Mouse (Mus musculus) adrenal gland, adult 2 months (tissue): ENCODE measurements around the gene Aqp11. TPM values are rescaled to one million over a fixed set of nuclear protein-coding genes. Genes with fewer than 3 reads are reported as not detected.
A peak's percentile ranks its signal among the peaks of the same experiment; 100 is the strongest.

ENCODE experiments used
- DNase-seq: peaks from one replicate; pipeline ENCODE4 v3.0.0; 2021
- polyA plus RNA-seq: library from polyadenylated mRNA; depleted of rRNA; stranded (reverse); fragments of >200 nt; gene quantifications from 2 replicates; pipeline ENCODE4 v1.2.3, GENCODE M21; 2012; rRNA removed
- total RNA-seq, 2 experiments: library from RNA; stranded (reverse); gene quantifications; 2 replicates each; pipeline ENCODE4 v1.2.3; 2021

The Aqp11 gene
- total and polyA plus RNA-seq, 3 experiments: 2.8 to 5.5 (median 5.3) TPM

- DNase-seq: no peak
Measured at GRCm38 (mm10) chr7:97707809-97708208, 30.3 kb downstream of the Aqp11 start.

- DNase-seq: no peak
Measured at GRCm38 (mm10) chr7:97707123-97707522, 31.0 kb downstream of the Aqp11 start.

GRCm38 (mm10) chr7:97701106-97701505 lies 37.0 kb downstream of the Aqp11 start:
- DNase-seq: no peak

- DNase-seq: no peak
Measured at GRCm38 (mm10) chr7:97700173-97700572, 37.9 kb downstream of the Aqp11 start.

- DNase-seq: peak; percentile 91
Measured at GRCm38 (mm10) chr7:97696506-97697254, 41.4 kb downstream of the Aqp11 start, which contains the start of gene Clns1a. Clns1a (plus strand) TSS chr7:97696634.

GRCm38 (mm10) chr7:97696133-97696505 lies 42.0 kb downstream of the Aqp11 start:
- DNase-seq: no peak

GRCm38 (mm10) chr7:97695441-97695840 lies 42.6 kb downstream of the Aqp11 start:
- DNase-seq: no peak

- DNase-seq: no peak
Measured at GRCm38 (mm10) chr7:97687831-97688230, 50.3 kb downstream of the Aqp11 start.

- DNase-seq: no peak
Measured at GRCm38 (mm10) chr7:97679239-97679638, 58.9 kb downstream of the Aqp11 start.

Other genes starting within 250 kb of the Aqp11 start
- 10 to 100 TPM; 31.7 to 49.1 TPM for gene Aamdc, start 158.8 kb downstream of the Aqp11 start, total RNA-seq
- gene Aamdc, start 158.8 kb downstream of the Aqp11 start, polyA plus RNA-seq: 8.5 and 11.6 TPM in 2 replicates
- gene Rsf1, start 158.4 kb downstream of the Aqp11 start, total RNA-seq: 10 to 100 TPM; 24.3 to 25.9 TPM
- 0.74 and 1.2 TPM in 2 replicates for gene Rsf1, start 158.4 kb downstream of the Aqp11 start, polyA plus RNA-seq
- gene Clns1a, start 41.7 kb downstream of the Aqp11 start, total RNA-seq: 10 to 100 TPM; 43.5 to 67.2 TPM
- gene Clns1a, start 41.7 kb downstream of the Aqp11 start, polyA plus RNA-seq: 36.4 and 45.4 TPM in 2 replicates
- gene Pak1, start 50.3 kb upstream of the Aqp11 start, total RNA-seq: 10 to 100 TPM; 20.5 to 32.2 TPM
- 19.8 and 21.4 TPM in 2 replicates for gene Pak1, start 50.3 kb upstream of the Aqp11 start, polyA plus RNA-seq
- not detected for gene Gdpd4, start 181.7 kb upstream of the Aqp11 start, total RNA-seq
- not detected in 2 replicates for gene Gdpd4, start 181.7 kb upstream of the Aqp11 start, polyA plus RNA-seq